Mouse (Mus musculus): ENCODE results near the gene Arhgap24. TPM values are rescaled to one million over a fixed set of nuclear protein-coding genes. Genes with fewer than 3 reads are reported as not detected.

Arhgap24 gene
- polyA plus RNA-seq, 1 experiment from 2014 or later = 6.7 TPM

DNA sequence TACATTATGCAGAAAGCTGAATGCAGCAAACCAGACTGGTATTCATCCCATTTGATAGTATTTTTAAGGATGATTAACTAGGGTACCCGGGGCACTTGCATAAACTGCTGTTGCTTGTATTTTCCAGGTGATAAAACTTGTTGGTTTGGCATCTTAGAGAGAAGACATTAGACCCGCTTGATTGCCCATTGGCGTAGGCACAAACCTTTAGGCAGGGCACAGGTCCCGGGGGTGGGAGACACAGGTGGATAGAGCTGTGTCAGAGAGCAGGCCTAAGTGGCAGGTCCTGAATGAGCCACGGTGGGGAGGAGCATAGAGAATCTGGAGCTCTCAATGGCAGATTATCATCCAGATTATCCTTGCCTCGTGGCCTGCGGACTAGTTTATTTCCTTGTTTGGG, 229.1 kb downstream of the Arhgap24 start:
- Histone ChIP-seq H3K4me2 (replicated peaks; ENCODE audit: low read depth, low read length) (no peak overlapping the region), H3K4me1 (replicated peaks; ENCODE audit: control insufficient read depth, insufficient read depth, low read length) (no peaks in the 10 kb centered on the region), H3K27ac (ENCODE audit: low read depth, low read length) (no peak overlapping the region), H3K4me3 (ENCODE audit: low read depth, low read length) (no peak overlapping the region), H3K27me3 (ENCODE audit: control insufficient read depth, insufficient read depth, low read length) (no peaks in the 10 kb centered on the region), H3K9ac (ENCODE audit: low read depth, low read length) (no peak overlapping the region), H3K9me3 (ENCODE audit: control insufficient read depth, low read length) (no peaks in the 10 kb centered on the region), H3K36me3 (ENCODE audit: control insufficient read depth, insufficient read depth, low read length) (no peaks in the 10 kb centered on the region)
- 88% methylated on average over 7 of the region's 7 CpGs for WGBS
- DNase-seq (ENCODE audit: low spot score) (no peak), ATAC-seq (ENCODE audit: low FRiP score) (no peak)

DNA sequence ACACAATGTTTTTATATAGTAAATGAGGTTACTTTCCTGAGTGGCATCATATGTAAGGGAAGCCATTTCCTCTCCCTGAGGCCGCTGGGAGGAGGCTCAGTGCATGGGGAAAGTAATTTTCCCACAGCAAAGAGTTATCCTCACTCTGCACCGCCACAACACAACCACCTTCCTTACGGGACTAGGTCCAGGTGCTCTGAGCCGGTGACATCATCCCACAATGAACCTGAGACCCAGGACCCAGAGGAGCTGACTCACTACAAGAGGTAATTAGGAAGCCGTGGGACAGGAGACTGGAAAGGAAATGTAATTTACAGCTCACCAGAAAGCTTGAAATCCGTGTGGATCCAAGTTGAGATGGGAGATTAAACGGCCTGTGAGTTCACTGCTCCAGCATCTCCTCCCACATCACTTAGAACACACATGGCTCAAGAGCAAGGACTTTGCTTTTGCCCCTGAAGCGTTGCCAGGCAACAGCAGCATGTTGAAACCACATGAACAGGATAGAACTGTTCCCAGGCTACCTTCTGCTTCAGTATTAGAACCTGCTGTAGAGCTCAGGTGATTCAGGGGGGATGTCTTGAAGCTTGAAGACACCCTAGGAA, 238.3 kb downstream of the Arhgap24 start:
- Histone ChIP-seq H3K4me1 (replicated peaks; ENCODE audit: control insufficient read depth, insufficient read depth, low read length) (no peaks in the 10 kb centered on the region), H3K9me3 (ENCODE audit: control insufficient read depth, low read length) (no peaks in the 10 kb centered on the region), H3K36me3 (ENCODE audit: control insufficient read depth, insufficient read depth, low read length) (no peaks in the 10 kb centered on the region), H3K4me2 (replicated peaks; ENCODE audit: low read depth, low read length) (no peak overlapping the region), H3K9ac (ENCODE audit: low read depth, low read length) (no peak overlapping the region), H3K4me3 (ENCODE audit: low read depth, low read length) (no peak overlapping the region), H3K27me3 (ENCODE audit: control insufficient read depth, insufficient read depth, low read length) (no peaks in the 10 kb centered on the region), H3K27ac (ENCODE audit: low read depth, low read length) (no peak overlapping the region)
- WGBS = 83% methylated on average over 8 of the region's 8 CpGs
- ATAC-seq (ENCODE audit: low FRiP score) = no peak
- no peak for DNase-seq (ENCODE audit: low spot score)

DNA sequence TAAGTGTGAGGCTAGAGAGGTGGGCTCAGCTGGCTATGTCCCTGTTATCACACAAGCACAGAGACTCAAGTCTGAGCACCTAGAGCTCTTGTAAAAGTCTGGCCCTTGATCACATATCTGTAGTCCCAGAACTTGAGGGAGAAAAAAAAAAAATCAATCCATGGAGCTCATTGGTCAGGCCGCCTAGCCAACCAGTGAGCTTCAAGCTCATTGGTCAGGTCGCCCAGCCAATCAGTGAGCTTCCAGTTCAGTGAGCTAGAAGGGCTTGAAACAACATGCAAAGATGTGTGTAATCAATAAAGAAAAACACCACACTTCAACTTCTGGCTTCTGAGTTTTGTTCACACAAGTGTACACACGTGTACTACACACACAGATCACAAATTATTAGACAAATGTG, 242.4 kb downstream of the Arhgap24 start:
- H3K4me1 ChIP-seq (replicated peaks; ENCODE audit: control insufficient read depth, insufficient read depth, low read length) = no peaks in the 10 kb centered on the region
- no peak overlapping the region for H3K4me2 ChIP-seq (replicated peaks; ENCODE audit: low read depth, low read length)
- 94% methylated on average over 3 of the region's 3 CpGs for WGBS
- H3K4me3 ChIP-seq (ENCODE audit: low read depth, low read length) = no peak overlapping the region
- DNase-seq (ENCODE audit: low spot score) (no peak), ATAC-seq (ENCODE audit: low FRiP score) (no peak)
- H3K9me3 ChIP-seq (ENCODE audit: control insufficient read depth, low read length) = no peaks in the 10 kb centered on the region
- no peaks in the 10 kb centered on the region for H3K27me3 ChIP-seq (ENCODE audit: control insufficient read depth, insufficient read depth, low read length)
- H3K27ac ChIP-seq (ENCODE audit: low read depth, low read length) = no peak overlapping the region
- no peaks in the 10 kb centered on the region for H3K36me3 ChIP-seq (ENCODE audit: control insufficient read depth, insufficient read depth, low read length)
- no peak overlapping the region for H3K9ac ChIP-seq (ENCODE audit: low read depth, low read length)

DNA sequence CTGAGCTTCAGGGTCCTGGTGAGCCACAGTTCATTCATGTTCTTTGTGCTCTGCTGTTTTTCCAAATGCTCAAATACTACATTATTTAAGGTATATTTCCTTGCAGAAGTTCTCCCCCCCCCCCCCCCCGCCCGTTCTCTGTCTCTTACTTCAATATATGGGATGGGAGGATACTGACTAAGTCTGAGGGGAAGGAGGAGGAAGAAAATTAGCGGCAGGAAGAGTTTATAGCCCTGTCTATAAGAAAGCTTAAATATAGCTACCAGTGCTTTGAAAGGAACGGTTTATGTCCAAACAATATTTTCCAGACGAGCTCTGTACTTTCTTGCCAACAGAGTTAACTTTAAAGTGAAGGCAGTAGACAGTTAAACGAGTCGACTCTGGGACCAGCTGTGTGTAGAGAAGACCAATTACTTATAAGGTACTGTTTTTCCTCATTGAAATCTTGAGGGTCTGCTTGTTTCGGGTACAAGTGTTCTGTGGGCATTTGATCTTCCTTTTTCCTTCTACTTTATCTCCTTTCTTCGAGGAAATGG, 243.7 kb downstream of the Arhgap24 start:
- Histone ChIP-seq H3K4me3 (ENCODE audit: low read depth, low read length) (no peak overlapping the region), H3K36me3 (ENCODE audit: control insufficient read depth, insufficient read depth, low read length) (no peaks in the 10 kb centered on the region), H3K27me3 (ENCODE audit: control insufficient read depth, insufficient read depth, low read length) (no peaks in the 10 kb centered on the region), H3K9me3 (ENCODE audit: control insufficient read depth, low read length) (no peaks in the 10 kb centered on the region), H3K9ac (ENCODE audit: low read depth, low read length) (no peak overlapping the region), H3K4me1 (replicated peaks; ENCODE audit: control insufficient read depth, insufficient read depth, low read length) (no peaks in the 10 kb centered on the region), H3K27ac (ENCODE audit: low read depth, low read length) (no peak overlapping the region), H3K4me2 (replicated peaks; ENCODE audit: low read depth, low read length) (no peak overlapping the region)
- no peak for DNase-seq (ENCODE audit: low spot score)
- ATAC-seq (ENCODE audit: low FRiP score) = no peak
- 54% methylated on average over 9 of the region's 9 CpGs for WGBS

GRCm38 (mm10) chr5:102725365-102725764, 244.2 kb downstream of the Arhgap24 start:
- Histone ChIP-seq H3K4me2 (replicated peaks; ENCODE audit: low read depth, low read length) (no peak overlapping the region), H3K4me3 (ENCODE audit: low read depth, low read length) (no peak overlapping the region), H3K4me1 (replicated peaks; ENCODE audit: control insufficient read depth, insufficient read depth, low read length) (no peaks in the 10 kb centered on the region), H3K36me3 (ENCODE audit: control insufficient read depth, insufficient read depth, low read length) (no peaks in the 10 kb centered on the region), H3K9me3 (ENCODE audit: control insufficient read depth, low read length) (no peaks in the 10 kb centered on the region), H3K27ac (ENCODE audit: low read depth, low read length) (no peak overlapping the region), H3K9ac (ENCODE audit: low read depth, low read length) (no peak overlapping the region), H3K27me3 (ENCODE audit: control insufficient read depth, insufficient read depth, low read length) (no peaks in the 10 kb centered on the region)
- no peak for DNase-seq (ENCODE audit: low spot score)
- ATAC-seq (ENCODE audit: low FRiP score) = no peak
- 88% methylated on average over 6 of the region's 6 CpGs for WGBS

DNA sequence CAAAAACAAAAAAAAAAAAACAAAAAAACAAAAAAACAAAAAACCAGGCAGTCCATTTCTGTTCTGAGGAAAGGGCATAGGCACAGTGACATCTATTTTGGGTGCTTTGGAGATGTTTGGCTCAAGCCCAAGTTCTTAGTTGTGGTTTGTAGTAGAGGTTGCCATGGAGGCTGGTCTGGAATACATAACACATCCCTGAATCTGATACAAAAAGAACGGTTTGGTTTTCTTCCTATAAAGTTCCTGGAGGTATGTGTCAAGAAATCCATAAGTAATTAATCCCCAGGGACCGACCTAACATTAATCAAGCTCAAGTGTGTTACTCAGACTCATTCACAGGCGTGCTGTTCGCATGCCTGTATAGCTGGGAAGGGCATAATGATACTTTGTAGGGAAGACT, 245.8 kb downstream of the Arhgap24 start:
- DNase-seq (ENCODE audit: low spot score) = peak; percentile 21
- 73% methylated on average over 4 of the region's 4 CpGs for WGBS
- H3K9me3 ChIP-seq (ENCODE audit: control insufficient read depth, low read length) = no peaks in the 10 kb centered on the region
- H3K4me3 ChIP-seq (ENCODE audit: low read depth, low read length) = no peak overlapping the region
- no peaks in the 10 kb centered on the region for H3K4me1 ChIP-seq (replicated peaks; ENCODE audit: control insufficient read depth, insufficient read depth, low read length)
- H3K4me2 ChIP-seq (replicated peaks; ENCODE audit: low read depth, low read length) = no peak overlapping the region
- H3K9ac ChIP-seq (ENCODE audit: low read depth, low read length) = no peak overlapping the region
- no peaks in the 10 kb centered on the region for H3K27me3 ChIP-seq (ENCODE audit: control insufficient read depth, insufficient read depth, low read length)
- H3K27ac ChIP-seq (ENCODE audit: low read depth, low read length) = no peak overlapping the region
- no peaks in the 10 kb centered on the region for H3K36me3 ChIP-seq (ENCODE audit: control insufficient read depth, insufficient read depth, low read length)
- no peak for ATAC-seq (ENCODE audit: low FRiP score)

GRCm38 (mm10) chr5:102728531-102728930, 247.3 kb downstream of the Arhgap24 start:
- Histone ChIP-seq H3K4me1 (replicated peaks; ENCODE audit: control insufficient read depth, insufficient read depth, low read length) (no peaks in the 10 kb centered on the region), H3K4me3 (ENCODE audit: low read depth, low read length) (no peak overlapping the region), H3K36me3 (ENCODE audit: control insufficient read depth, insufficient read depth, low read length) (no peaks in the 10 kb centered on the region), H3K9ac (ENCODE audit: low read depth, low read length) (no peak overlapping the region), H3K9me3 (ENCODE audit: control insufficient read depth, low read length) (no peaks in the 10 kb centered on the region), H3K27ac (ENCODE audit: low read depth, low read length) (no peak overlapping the region), H3K27me3 (ENCODE audit: control insufficient read depth, insufficient read depth, low read length) (no peaks in the 10 kb centered on the region), H3K4me2 (replicated peaks; ENCODE audit: low read depth, low read length) (no peak overlapping the region)
- no peak for ATAC-seq (ENCODE audit: low FRiP score)
- DNase-seq (ENCODE audit: low spot score) = no peak

DNA sequence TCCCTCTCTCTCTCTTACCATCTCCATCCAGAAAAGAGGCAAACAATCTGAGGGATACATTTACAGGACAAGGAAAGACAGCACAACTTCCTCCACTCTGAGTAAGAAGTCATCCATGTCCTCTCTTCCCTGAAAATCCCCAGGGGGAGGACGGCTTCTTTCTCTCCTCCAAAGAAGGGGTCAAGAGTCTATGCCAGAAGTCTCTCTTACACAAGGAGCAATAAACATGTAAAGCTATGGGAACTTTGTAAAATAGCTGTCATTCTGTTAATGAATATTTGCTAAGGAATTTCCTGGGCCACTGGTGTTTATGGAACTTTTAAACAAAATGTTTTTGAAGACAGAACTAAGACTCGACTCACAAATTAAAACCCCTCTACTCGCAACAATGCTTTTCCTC, 248.3 kb downstream of the Arhgap24 start:
- 81% methylated on average over 3 of the region's 3 CpGs for WGBS
- no peaks in the 10 kb centered on the region for H3K36me3 ChIP-seq (ENCODE audit: control insufficient read depth, insufficient read depth, low read length)
- H3K9me3 ChIP-seq (ENCODE audit: control insufficient read depth, low read length) = no peaks in the 10 kb centered on the region
- no peak overlapping the region for H3K27ac ChIP-seq (ENCODE audit: low read depth, low read length)
- no peak for DNase-seq (ENCODE audit: low spot score)
- no peaks in the 10 kb centered on the region for H3K4me1 ChIP-seq (replicated peaks; ENCODE audit: control insufficient read depth, insufficient read depth, low read length)
- no peak overlapping the region for H3K4me3 ChIP-seq (ENCODE audit: low read depth, low read length)
- no peak for ATAC-seq (ENCODE audit: low FRiP score)
- no peak overlapping the region for H3K9ac ChIP-seq (ENCODE audit: low read depth, low read length)
- no peak overlapping the region for H3K4me2 ChIP-seq (replicated peaks; ENCODE audit: low read depth, low read length)
- H3K27me3 ChIP-seq (ENCODE audit: control insufficient read depth, insufficient read depth, low read length) = no peaks in the 10 kb centered on the region

DNA sequence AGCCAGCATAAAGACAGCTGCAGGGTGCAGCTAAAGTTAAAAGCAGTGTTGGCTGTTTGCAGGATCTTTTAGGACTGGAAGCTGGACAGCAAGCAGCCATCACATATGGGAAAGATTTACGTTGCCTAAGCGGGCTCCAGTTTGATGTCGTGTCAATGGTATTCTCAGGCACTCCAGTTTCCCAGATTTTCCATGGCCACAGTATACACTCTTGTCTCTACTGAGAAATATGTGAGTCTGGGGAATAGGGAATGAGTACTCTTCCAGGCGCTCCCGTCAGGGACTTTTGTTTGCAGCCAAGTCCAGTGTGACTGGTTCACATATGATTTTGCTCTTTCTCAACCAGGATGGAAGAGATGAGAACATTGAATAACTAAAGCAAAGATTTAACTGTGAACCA, 254.9 kb downstream of the Arhgap24 start:
- WGBS = 85% methylated on average over 5 of the region's 5 CpGs
- no peaks in the 10 kb centered on the region for H3K4me1 ChIP-seq (replicated peaks; ENCODE audit: control insufficient read depth, insufficient read depth, low read length)
- H3K4me2 ChIP-seq (replicated peaks; ENCODE audit: low read depth, low read length) = no peak overlapping the region

More for the DNA sequence above, 254.9 kb downstream of the Arhgap24 start:
- Histone ChIP-seq H3K4me3 (ENCODE audit: low read depth, low read length) (no peak overlapping the region), H3K27ac (ENCODE audit: low read depth, low read length) (no peak overlapping the region), H3K9me3 (ENCODE audit: control insufficient read depth, low read length) (no peaks in the 10 kb centered on the region), H3K36me3 (ENCODE audit: control insufficient read depth, insufficient read depth, low read length) (no peaks in the 10 kb centered on the region), H3K27me3 (ENCODE audit: control insufficient read depth, insufficient read depth, low read length) (no peaks in the 10 kb centered on the region), H3K9ac (ENCODE audit: low read depth, low read length) (no peak overlapping the region)
- no peak for DNase-seq (ENCODE audit: low spot score)
- ATAC-seq (ENCODE audit: low FRiP score) = no peak
